Mouse (Mus musculus): ENCODE measurements around the gene Wdr62. TPM values are rescaled to one million over a fixed set of nuclear protein-coding genes. Genes with fewer than 3 reads are reported as not detected.

Gene Wdr62
- 40.6 and 75.2 TPM in 2 replicates for polyA plus RNA-seq (2012)

DNA sequence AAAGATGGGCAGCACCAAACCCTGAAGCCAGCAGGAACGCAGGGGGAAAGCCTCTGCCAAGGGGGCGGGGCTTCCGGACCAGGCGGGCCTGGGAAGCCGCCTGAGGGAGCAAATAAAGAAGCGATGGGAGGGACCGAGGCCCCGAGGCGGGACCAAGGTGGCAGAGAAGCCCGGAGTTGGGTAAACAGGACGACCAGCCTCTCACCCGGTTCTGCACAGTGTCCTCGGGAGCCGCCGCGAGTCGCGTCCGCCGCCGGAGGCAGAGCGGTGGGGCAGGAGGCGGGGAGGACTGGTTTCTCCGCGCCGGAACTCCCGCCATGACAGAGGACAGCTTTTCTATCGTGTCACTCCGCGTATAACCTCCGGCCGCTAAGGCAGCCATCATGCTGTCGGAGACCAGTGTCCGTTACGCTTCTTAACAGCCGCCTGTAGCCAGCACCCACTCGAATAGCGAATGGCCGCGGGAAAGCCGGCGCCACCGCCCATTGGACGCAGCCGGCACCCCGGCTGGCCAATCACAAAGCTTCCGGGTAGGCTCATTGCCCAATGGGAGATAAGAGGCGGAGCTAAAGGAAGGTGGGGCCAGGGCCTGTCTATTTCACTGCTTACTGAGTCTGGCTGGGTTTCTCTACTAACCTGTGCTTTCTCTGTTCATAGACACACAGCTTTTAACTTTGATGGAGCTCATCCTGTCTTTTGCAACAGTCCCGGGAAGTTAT lies at the start of gene Wdr62, which contains the start of gene Thap8:
Gene Wdr62 (minus strand): TSS at position 469 of the 719 bp plus-strand sequence.
Gene Thap8 (plus strand): TSS at position 144 of the 719 bp plus-strand sequence.
- no peak for TF ChIP-seq GATA1 (IDR thresholded peaks at IDR 0.05; ENCODE audit: low read length)

DNA sequence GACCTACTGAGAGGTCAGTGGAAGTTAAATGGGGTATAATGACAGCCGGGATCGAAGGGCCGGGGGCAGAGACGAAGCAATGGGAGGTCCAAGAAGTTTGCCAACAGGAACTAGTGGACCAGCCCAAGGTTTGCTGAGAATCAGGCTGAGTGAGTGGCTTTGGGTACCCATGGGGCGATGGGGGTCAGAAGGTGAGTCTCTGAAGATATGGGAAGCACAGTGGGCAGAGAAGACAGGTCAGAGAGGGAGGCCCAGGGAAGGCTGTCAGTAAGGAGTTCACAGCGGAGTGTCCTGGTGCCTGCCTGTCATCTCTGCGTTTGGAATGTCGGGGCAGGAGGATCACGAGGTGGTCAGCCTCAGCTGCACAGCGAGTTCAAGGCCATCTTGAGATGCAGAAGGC lies 48.2 kb upstream of the Wdr62 start:
- TF ChIP-seq GATA1 (IDR thresholded peaks at IDR 0.05; ENCODE audit: low read length) = no peak

DNA sequence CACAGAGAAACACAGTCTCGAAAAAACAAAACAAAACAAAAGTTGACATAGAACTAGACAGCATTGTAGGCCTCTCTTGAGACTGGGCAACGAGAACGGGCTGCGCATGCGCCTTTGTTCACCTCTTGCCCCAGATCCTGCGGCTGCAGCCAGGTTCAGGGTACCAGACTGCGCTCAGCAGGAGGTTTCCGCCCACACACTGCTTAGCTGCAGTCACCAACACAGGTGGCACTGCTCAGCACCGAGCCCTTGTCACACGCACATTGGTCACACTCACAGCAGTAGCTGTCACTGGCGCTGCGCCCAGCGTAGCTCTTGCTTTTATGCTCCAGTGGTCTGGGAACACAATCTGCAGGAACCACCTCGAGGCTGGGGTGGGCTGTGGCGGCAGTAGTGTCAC lies 46.9 kb upstream of the Wdr62 start:
- TF ChIP-seq GATA1 (IDR thresholded peaks at IDR 0.05; ENCODE audit: low read length) = no peak

GRCm38 (mm10) chr7:30326427-30326826 lies 46.2 kb upstream of the Wdr62 start:
- TF ChIP-seq GATA1 (IDR thresholded peaks at IDR 0.05; ENCODE audit: low read length) = no peak

DNA sequence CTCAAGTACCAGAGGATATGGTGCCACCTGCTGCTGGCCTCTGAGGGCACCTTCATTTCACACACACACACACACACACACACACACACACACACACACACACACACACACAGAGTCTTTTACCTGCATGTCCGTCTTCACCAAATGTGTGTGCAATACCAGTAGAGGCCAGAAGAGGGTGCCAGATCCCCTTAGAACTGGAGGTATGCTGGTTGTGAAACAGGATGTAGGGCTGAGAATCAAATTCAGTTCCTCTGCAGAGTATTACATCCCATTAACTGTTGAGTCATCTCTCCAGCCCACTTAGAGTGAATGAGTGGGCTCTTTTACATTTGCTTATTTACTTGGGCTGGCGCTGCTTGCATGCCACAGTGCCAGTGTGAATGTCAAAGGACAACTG lies 45.1 kb upstream of the Wdr62 start:
- no peak for TF ChIP-seq GATA1 (IDR thresholded peaks at IDR 0.05; ENCODE audit: low read length)

DNA sequence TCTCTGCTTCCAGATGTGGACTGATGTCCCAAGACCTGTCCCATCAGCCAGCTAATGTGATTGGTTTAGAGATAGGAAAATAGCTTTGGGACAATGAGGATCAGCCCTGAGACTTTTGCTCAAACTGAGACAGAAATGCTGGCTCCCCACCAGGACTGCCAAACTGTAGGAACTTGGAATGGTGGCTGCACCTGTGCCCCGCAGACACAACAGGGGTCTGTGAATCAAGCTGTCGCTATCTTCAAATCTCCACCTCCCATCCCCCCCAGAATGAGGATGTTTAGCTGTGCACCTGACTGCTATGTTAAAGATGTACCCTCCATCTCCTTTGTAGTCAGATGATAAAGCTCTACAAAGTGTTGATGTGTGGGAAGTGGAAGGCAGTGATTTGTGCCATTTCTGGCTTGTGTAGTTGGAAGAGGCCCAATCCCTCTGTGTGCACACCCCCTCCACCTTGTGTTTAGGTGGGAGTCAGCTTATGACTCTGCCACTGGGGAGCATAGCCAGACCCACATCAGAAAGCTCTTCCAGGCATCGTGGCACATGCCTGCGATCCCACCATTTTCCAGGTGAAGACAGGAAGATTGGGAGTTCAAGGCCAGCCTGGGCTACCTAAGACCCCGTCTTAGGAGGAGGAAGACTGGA lies 44.2 kb upstream of the Wdr62 start:
- TF ChIP-seq GATA1 (IDR thresholded peaks at IDR 0.05; ENCODE audit: low read length) = no peak

DNA sequence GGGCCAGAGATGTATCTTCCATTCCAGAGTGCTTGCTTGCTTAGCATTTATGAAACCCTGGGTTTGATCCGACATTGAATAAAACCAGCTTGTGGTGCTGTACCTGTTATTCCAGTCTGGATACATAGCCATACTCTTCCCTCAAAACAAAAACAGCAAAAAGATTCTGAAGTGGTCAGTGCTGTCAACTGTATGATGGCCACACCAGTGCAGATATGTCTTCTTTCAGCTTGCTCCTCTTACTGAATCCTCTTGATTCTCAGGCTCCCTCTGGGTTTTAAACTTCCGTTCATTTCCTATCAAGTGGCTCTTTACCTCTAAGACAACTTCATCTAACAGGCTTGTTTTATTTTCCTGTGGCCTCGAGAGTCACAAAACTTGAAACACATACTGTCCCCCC lies 43.6 kb upstream of the Wdr62 start, which contains the start of gene Sdhaf1:
Gene Sdhaf1 (minus strand): TSS at position 101 of the 400 bp plus-strand sequence.
- no peak for TF ChIP-seq GATA1 (IDR thresholded peaks at IDR 0.05; ENCODE audit: low read length)

- no peak for TF ChIP-seq GATA1 (IDR thresholded peaks at IDR 0.05; ENCODE audit: low read length)
These were observed 42.6 kb upstream of the Wdr62 start for GRCm38 (mm10) chr7:30322865-30323264.

DNA sequence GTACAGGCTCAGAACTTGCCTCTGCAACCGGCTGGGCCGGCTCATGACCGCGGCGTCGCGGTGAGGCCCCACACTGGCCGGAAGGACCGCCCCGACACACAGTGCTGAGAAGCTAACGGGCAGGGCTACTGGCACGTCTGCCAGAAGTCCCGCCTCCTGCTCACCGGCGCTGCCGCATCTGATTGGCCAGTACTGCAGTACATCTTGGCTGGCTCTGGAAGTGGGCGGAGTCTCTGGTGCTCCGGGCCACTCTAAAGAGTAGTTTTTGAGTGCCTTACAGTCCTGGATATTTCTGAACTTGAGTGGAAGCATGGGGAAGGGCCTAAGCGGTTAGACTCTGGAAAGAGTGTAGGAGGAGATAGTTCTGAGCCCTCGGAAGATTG lies 42.1 kb upstream of the Wdr62 start:
- no peak for TF ChIP-seq GATA1 (IDR thresholded peaks at IDR 0.05; ENCODE audit: low read length)

DNA sequence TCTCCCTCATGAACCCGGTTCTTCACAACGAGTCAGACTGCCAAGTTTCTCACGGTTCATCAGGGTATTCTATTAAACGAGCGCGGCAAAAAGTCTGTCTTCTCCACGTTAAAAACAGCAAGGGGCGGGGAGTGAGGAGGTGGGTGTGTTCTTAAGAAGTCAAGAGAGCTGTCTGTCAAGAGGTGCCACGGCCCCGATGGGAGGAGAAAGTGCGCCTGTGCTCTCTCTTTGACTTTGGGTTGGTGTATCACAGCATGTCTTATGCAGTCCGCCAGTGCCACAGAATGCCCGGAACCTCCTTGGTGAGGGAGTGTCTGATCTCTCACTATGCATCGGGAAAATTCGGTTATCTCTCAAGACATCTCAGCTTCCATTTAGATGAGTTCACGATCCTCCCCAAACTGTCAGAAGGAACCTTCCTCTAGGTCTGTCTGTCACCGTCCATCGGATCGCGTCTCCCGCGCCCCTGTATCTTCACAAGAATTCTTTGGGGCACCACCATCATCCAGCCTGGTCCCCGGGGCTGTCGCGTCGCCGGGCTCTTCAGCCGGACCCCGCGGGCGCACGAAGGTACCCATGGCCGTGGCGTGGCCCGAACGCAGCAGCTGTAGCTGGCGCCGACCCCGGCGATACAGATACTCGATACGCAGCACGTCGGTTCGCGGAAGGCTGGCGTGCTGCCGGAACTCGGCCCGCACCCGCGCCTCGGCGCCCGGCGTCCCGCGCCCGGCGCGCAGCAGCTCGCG lies 41.5 kb upstream of the Wdr62 start, which contains the start of gene E130208F15Rik:
Gene E130208F15Rik (plus strand): TSS at position 202 of the 746 bp plus-strand sequence.
- TF ChIP-seq GATA1 (IDR thresholded peaks at IDR 0.05; ENCODE audit: low read length) = no peak

DNA sequence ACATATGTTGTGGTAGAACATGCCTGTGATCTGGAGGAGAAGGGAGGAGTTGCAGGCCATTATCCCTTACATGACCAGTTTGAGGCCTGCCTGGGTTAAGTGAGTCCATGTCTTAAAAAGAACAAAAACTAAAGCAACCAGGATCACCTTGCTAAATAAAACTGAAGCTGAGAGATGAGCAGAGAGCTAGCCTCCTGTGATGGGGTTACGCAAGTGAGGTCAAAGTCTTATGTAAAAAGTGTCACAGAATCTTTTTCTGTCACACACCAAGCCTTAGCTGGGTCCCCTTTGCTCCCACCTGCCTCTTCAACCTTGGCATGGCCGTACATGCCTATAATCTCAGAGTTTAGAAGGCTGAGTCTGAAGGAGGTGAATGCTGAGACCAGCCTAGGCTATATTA lies 40.7 kb upstream of the Wdr62 start:
- no peak for TF ChIP-seq GATA1 (IDR thresholded peaks at IDR 0.05; ENCODE audit: low read length)

DNA sequence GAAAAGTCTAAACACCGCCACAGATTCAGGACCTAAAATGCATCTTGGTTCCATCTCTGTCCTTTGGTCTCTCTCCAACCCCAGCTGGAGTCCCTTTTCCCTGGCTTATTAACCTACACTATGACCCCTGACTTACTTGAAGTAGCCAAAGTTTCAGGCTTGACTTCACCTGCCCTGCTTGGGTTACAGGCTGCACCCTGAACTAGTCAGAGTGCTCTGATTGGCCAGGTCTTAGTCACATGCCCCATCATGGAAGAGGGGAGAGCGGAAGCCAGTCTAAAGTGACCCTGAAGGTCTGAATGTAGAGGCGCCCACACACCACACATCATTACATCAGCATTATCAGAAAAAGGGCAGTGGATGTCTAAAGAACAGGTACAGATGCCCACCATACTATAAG lies 37.9 kb upstream of the Wdr62 start:
- no peak for TF ChIP-seq GATA1 (IDR thresholded peaks at IDR 0.05; ENCODE audit: low read length)

- no peak for TF ChIP-seq GATA1 (IDR thresholded peaks at IDR 0.05; ENCODE audit: low read length)
These were observed 35.6 kb upstream of the Wdr62 start for GRCm38 (mm10) chr7:30315559-30316529.

GRCm38 (mm10) chr7:30314721-30315155 lies 34.5 kb upstream of the Wdr62 start, which contains the start of gene Syne4:
Gene Syne4 (plus strand): TSS chr7:30314807.
- TF ChIP-seq GATA1 (IDR thresholded peaks at IDR 0.05; ENCODE audit: low read length) = no peak
